Mouse (Mus musculus) heart, postnatal 25 days (tissue): Measurements from ENCODE around the gene Kcnmb4. TPM values are rescaled to one million over a fixed set of nuclear protein-coding genes. Genes with fewer than 3 reads are reported as not detected.

ENCODE experiments used
- DNase-seq: peaks from one replicate; pipeline ENCODE4 v3.0.0; 2022; ENCODE audit warnings: low spot score
- intact Hi-C: fragments of 180-260 bp; cut with DNase I; formaldehyde crosslinking; loops from one replicate; pipeline ENCODE4 v1.15.1; 2025
- total RNA-seq, 2 experiments: library from RNA; stranded (reverse); gene quantifications; 2 replicates each; pipeline ENCODE4 v1.2.3; 2021

Gene Kcnmb4
- total RNA-seq, result under 1 TPM; 0.29 to 0.67 TPM

- no peak for DNase-seq
- intact Hi-C loops, result no loop called here
Measured at GRCm38 (mm10) chr10:116473759-116474549, at the start of gene Kcnmb4. TSS of gene Kcnmb4 (minus strand) at chr10:116473878.

GRCm38 (mm10) chr10:116519588-116519987 is 45.9 kb upstream of the Kcnmb4 start:
- DNase-seq, result no peak
- intact Hi-C loops, result loop anchor here (5.0 kb wide), 1 partner anchor 48 kb away; no protein-coding TSS in a partner anchor

GRCm38 (mm10) chr10:116515590-116515989 is 41.9 kb upstream of the Kcnmb4 start:
- intact Hi-C loops, result loop anchor here (5.0 kb wide), 1 partner anchor 52 kb away; no protein-coding TSS in a partner anchor
- DNase-seq, result no peak

- intact Hi-C loops, result loop anchor here (5.0 kb wide), 1 partner anchor 52 kb away; no protein-coding TSS in a partner anchor
Measured at GRCm38 (mm10) chr10:116515158-116515557, 41.5 kb upstream of the Kcnmb4 start.

GRCm38 (mm10) chr10:116513254-116513635 is 39.6 kb upstream of the Kcnmb4 start:
- no peak for DNase-seq
- intact Hi-C loops, result no loop called here

More at GRCm38 (mm10) chr10:116515158-116515557, 41.5 kb upstream of the Kcnmb4 start:
- no peak for DNase-seq

- intact Hi-C loops, result no loop called here
- no peak for DNase-seq
Measured at GRCm38 (mm10) chr10:116512521-116513253, 39.0 kb upstream of the Kcnmb4 start.

- DNase-seq, result no peak
- intact Hi-C loops, result no loop called here
Measured at GRCm38 (mm10) chr10:116505303-116506014, 31.8 kb upstream of the Kcnmb4 start.

GRCm38 (mm10) chr10:116492768-116493167 is 19.1 kb upstream of the Kcnmb4 start:
- no peak for DNase-seq
- intact Hi-C loops, result no loop called here

- intact Hi-C loops, result no loop called here
Measured at GRCm38 (mm10) chr10:116486895-116487747, 13.4 kb upstream of the Kcnmb4 start.

GRCm38 (mm10) chr10:116481917-116482316 is 8.2 kb upstream of the Kcnmb4 start:
- DNase-seq, result no peak
- intact Hi-C loops, result no loop called here

More at GRCm38 (mm10) chr10:116486895-116487747, 13.4 kb upstream of the Kcnmb4 start:
- no peak for DNase-seq

GRCm38 (mm10) chr10:116480988-116481387 is 7.3 kb upstream of the Kcnmb4 start:
- no peak for DNase-seq
- intact Hi-C loops, result no loop called here

- no peak for DNase-seq
- intact Hi-C loops, result no loop called here
Measured at GRCm38 (mm10) chr10:116476559-116476958, 2.9 kb upstream of the Kcnmb4 start.

GRCm38 (mm10) chr10:116475725-116476124 is 2.0 kb upstream of the Kcnmb4 start:
- no peak for DNase-seq
- intact Hi-C loops, result no loop called here

GRCm38 (mm10) chr10:116473071-116473758 is 463 bp downstream of the Kcnmb4 start:
- intact Hi-C loops, result no loop called here
- no peak for DNase-seq

- intact Hi-C loops, result no loop called here
- no peak for DNase-seq
Measured at GRCm38 (mm10) chr10:116472579-116472978, 1.1 kb downstream of the Kcnmb4 start.

- intact Hi-C loops, result no loop called here
- no peak for DNase-seq
Measured at GRCm38 (mm10) chr10:116470306-116470925, 3.3 kb downstream of the Kcnmb4 start.

- intact Hi-C loops, result no loop called here
- no peak for DNase-seq
Measured at GRCm38 (mm10) chr10:116468094-116468493, 5.6 kb downstream of the Kcnmb4 start.

GRCm38 (mm10) chr10:116463753-116464345 is 9.8 kb downstream of the Kcnmb4 start:
- intact Hi-C loops, result no loop called here
- DNase-seq, result no peak
